Mouse (Mus musculus) heart, adult 10 weeks (tissue): ENCODE data around the gene Fmn2. TPM values are rescaled to one million over a fixed set of nuclear protein-coding genes. Genes with fewer than 3 reads are reported as not detected.

ENCODE experiments used
- polyA plus RNA-seq: library from polyadenylated mRNA; stranded (reverse); fragments of 350-450 nt; fragmentation: Illumina TruSeq; extraction: RNeasy Lipid Tissue Mini Kit (QIAGEN cat#74804); gene quantifications from one replicate; pipeline ENCODE4 v1.2.3, GENCODE M21; 2014; ENCODE audit warnings: low read depth, low replicate concordance

The Fmn2 gene
- not detected for polyA plus RNA-seq

DNA sequence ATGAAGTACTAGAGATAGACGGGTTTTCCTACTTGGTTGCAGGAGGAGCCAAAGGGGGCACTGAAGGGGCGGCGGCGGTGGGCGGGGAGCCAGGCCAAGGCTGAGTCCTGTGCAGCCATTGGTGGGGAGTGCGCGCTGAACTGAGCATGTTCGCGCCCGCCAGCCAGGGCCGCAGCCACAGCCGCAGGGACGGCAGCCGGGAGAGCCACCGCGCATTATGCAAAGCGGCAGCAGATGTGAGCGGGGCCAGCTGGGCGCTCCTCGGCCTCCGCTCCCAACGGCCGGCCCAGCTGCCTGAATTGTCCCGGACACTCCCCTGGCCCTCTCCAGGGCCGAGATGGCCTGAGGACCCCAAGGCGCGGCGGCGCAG, at the start of gene Fmn2:
Gene Fmn2 (plus strand): TSS at position 165 of the 370 bp plus-strand sequence.

Other genes with a start within 250 kb of the Fmn2 start
- gene Olfr419, start 249.8 kb upstream of the Fmn2 start, polyA plus RNA-seq: not detected
- not detected for gene Mptx1, start 171.3 kb upstream of the Fmn2 start, polyA plus RNA-seq
- gene Olfr417, start 136.7 kb upstream of the Fmn2 start, polyA plus RNA-seq: not detected
- gene Olfr248, start 110.8 kb upstream of the Fmn2 start, polyA plus RNA-seq: not detected
- gene Olfr414, start 77.8 kb upstream of the Fmn2 start, polyA plus RNA-seq: not detected
- gene Olfr220, start 59.7 kb upstream of the Fmn2 start, polyA plus RNA-seq: not detected